Mouse (Mus musculus) gastrocnemius, adult 8-10 months (tissue): Measurements from ENCODE around the gene Ltc4s. TPM values are rescaled to one million over a fixed set of nuclear protein-coding genes. Genes with fewer than 3 reads are reported as not detected.

Experiments used
- DNase-seq, 2 experiments: peaks; one replicate each; pipeline ENCODE4 v3.0.0; 2022; ENCODE audit warnings: low spot score in 2 of 2
- total RNA-seq, 4 experiments: library from RNA; stranded (reverse); gene quantifications; 2 replicates each; pipeline ENCODE4 v1.2.4; 2022

Gene Ltc4s
- total RNA-seq, 4 experiments from 2014 or later = 1.2 to 3.1 (median 2.4) TPM

DNA sequence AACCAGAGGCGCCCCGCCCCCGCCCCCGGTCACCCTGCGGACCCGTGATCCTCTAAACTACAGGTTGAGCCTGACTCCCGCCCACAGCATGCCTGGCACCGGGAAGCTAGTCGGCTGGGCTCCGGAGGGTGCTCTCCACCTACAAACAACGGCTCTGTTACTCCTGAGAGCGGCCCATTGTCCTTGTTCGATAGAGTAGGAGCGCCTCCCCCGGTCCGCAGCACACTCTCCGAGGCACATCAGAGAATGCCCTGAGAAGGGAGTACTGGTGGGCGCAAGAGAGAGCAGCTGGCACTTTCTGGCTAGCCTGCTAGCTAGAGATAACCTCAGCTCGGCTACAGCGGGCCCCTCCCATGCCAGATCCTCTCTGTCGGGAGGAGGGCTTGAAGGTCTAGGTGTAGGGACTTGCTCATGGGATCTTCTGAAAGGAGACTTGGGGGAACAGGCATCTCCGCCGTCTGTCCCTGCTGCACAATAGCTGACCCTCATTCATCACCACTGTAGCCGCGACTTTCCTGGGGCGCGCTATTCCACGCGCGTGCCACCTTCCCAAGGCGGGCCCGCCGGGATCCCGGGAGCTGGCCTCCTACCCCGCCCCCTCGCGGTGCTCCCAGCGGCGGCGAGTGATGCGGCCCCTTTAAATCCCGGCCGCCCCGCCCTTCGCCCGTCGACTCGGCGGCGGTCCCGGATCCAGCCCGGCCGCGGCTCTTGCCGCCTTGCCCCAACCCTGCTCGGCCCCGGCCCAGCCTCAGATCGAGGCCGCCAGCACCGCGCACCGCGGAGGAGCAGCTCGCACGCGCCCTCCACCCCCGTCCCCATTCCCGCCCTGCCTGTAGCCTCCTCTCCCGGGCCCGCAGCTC lies 13.5 kb downstream of the Ltc4s start:
- DNase-seq = peak; percentile 76 to 85

DNA sequence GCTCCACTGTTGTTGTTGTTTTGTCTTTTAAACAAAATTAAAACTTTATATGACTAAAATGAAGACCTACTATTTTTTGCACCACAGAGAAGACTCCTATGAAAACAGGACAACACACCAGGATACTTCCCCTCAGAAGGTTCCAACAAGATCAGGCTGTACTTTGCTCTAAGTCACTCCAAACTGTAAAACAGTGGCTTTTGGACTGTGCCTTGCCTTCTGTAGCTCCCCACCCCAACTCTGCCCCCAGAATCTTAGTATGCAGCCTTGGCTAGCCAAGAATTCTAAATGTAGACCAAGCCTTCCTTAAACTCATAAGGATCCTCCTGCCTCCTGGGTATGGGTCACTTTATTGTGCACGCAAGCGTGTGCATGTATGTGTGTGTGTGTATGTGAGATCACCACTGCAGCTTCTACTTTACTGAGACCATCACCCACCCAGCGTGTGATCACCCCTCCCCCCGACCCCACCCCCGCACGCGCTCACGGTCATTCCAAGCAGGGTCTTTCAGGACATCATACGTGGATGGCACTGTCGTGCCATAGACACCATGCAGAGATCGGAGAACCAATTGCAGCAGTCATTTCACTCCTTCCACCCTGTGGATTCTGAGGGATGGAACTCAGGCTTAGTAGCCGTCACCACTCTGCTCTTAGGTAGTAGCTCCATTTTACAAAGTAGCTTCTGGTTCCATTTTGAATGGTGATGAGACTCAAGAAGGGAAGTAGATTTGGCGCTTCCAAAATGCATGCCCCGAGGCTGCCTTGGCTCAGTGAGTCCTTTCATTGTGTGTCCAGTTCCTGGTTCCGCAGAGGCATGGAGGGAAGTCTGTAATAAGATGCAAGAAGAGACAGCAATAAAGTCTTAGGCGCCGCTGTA lies 14.4 kb downstream of the Ltc4s start:
- no peak for DNase-seq

DNA sequence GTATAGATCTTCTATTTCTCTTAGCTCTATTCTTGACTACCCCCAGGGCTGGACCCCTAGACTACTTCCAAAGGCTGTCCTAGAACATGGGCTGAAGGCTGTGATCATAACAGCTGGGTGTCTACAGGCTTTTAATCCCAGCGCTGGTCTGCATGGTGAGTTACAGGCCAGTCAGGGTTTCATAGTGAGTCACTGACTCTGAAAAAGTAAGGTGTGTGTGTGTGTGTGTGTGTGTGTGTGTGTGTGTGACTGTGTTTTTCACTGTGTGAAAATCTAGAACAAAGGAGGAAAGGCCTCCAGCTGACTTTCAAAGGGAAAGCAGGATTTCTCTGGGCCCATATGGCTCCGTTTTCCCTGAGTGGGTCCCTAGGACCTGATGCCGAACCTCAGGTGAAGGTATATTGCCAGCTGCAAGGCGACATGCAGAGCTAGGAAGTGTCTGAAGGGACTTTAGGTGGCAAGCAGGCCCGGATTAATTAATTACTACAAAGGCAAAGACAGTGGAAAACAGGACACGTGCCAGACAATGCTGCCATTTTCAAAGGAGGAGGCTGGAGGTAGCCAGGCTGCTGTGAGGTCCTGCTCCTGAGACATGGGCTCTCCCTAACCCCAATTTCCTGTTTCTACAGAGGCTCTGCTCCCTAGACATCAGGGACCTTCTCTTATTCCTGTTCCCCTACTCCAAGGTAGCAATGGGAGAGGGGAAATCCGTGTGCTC lies 15.7 kb downstream of the Ltc4s start:
- no peak for DNase-seq

DNA sequence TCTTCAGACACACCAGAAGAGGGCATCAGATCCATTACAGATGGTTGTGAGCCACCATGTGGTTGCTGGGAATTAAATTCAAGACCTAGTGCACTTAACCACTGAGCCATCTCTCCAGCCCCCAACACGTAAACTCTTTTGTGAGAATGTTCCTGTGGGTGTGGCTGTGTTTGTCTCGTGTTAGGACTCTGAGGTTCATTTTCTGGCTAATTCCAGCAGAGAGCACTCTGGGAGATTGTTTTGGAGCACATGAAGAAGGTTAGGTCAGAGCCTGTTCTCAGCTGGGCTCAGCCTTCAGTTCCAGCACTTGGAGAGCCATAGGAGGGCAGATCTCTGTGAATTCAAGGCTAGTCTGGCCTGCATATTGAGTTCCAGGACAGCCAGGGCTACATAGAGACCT lies 18.6 kb downstream of the Ltc4s start:
- DNase-seq = no peak

DNA sequence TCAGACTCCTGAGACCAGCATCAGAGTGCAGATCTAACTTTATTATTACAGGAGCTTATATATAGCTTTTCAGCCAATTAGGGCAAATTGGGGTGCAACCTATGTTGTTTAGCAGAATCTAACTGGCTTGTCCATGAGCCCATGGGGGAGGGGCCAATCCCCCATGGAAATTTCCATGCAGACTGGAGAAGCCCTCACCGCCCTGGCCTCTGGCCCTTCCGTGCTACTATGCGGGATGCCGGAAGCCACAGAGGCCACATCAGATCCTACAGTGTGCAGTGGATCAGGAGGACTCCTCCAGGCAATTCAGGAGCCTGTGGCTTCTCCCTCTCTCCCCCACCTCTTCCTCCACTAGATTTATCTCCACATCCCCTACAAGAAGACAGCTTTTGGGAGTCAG lies 20.6 kb downstream of the Ltc4s start:
- DNase-seq = no peak

DNA sequence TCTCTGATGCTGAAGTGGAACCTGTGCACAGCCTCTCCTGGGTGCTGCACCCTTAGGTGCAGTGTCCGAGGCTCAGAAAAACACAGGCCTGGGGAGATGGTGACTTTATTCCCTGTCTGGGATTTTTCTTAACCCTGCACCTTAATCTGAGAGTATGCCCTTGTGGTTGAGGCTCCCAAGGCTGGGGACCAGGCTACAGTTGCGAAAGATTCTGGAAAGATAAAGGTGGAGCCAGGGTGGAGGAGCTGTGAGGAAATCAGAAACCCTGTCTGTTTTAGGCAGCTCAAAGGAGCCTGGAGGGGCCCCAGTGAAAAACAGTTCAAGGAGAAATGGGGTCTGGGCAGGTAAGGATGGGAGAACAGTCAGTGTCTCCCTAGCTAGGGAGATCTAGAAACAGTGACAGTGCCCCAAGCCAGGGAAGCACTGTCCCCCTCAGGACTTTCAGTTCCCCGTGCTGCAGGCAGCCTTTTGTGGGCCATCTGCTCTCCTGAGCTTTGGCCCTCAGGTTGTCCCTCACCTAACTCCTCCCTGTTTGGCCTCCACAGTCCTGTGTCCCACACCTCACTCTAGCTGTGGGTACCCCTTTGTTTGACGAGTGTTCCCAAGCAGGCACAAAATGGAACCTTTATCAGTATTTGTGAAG lies 21.6 kb downstream of the Ltc4s start:
- DNase-seq = no peak

DNA sequence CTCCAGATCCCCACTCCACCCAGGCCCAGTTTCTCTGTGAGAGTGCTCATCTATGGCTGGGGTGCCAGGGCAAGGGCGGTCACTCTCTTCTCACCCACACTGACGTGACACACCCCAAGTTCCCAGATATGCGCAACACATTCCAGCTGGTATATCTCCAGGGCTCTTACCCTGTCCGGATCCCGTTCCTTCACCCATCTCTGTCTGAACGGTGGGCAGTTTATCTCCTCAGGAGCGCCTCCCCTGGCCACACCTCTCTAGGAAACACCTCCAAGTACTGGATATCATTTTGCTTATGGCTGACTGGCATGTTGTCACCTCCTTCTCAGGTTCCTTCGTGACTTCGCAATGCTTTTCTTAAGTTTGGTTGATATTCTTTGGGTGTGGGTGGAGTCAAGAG lies 22.8 kb downstream of the Ltc4s start:
- no peak for DNase-seq

DNA sequence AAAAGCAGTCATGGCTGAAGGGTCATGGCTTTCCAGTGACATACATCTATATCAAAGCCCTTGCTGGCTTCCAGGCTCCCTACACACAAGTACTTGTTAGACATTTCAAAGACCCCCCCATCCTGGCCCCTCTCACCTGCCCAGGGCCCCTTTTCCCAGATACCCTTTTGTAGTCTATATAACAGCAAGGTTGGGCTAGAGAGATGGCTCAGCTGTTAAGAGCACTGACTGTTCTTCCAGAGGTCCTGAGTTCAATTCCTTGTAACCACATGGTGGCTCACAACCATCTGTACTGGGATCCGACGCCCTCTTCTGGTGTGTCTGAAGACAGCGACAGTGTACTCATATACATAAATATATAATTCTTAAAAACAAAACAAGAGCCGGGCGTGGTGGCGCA lies 23.8 kb downstream of the Ltc4s start:
- no peak for DNase-seq

DNA sequence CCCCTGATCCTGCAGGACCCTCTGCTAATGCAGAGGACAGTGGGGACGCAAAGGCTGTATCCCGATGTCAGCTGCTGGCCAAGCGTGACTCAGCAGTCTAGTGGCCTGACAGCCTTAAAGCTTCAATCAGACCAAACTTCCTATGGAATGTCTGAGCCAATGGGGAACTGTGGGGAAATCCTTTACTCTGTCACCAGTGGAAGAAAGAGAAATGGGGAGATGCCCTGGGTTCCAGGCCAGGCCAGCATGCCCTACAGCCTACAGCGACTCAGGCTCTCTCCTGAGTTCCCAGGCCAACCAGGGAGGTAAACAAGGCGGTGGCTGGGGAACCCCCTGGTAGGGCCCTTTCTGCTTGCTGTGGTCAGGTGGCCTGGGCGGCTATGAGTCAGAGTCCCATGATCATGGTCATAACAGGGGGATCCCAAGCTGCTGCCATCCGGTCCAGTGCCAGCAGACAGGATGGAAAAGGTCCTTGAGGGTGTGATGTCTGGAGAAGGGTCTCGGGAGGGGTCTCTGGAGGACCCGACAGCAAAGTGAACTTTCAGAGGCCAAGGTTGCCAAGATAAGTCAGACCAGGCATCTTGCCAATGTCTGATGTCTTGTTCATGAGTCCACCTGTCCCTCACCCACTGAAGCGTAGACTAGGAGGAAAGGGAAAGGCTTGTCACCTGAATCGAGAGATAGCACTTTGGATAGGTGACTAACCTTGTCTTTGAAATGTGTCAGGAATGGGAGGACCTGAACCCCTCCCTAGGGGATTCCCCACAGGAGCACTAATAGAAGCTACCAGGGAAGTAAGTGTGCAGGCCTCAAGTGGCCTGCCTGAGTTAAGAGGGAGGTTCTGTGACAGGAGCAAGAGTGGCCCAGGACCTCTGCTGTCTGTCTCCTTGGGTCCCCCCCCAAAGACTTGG lies 25.3 kb downstream of the Ltc4s start:
- DNase-seq = peak; percentile 80 to 87

DNA sequence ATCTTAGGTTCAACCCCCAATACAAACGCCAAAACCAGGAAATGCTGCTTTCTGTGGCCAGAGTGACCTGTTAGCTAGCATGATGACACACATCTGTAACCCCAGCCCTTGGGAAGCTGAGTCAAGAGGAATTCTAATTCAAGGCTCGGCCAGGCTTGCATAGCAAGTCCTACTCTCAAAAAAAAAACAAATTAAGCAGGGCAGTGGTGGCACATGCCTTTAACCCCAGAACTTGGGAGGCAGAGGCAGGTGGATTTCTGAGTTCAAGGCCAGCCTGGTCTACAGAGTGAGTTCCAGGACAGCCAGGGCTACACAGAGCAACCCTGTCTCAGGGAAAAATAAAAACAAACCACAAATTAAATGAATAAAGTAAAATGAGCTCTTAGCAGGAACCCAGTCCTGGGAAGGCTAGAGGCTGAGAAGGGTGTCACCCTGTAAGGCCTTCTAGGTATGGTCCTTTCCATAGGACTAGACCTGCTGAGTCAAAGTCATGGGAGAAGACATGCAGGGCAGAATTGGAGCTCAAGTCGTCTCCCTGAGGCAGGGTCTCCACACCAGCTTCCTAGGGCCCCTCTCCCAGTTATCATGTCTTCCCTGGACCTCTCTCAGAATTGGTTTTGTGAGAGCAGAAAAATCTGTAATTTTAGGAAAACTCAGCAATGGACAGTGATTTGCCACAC lies 26.2 kb downstream of the Ltc4s start:
- no peak for DNase-seq

DNA sequence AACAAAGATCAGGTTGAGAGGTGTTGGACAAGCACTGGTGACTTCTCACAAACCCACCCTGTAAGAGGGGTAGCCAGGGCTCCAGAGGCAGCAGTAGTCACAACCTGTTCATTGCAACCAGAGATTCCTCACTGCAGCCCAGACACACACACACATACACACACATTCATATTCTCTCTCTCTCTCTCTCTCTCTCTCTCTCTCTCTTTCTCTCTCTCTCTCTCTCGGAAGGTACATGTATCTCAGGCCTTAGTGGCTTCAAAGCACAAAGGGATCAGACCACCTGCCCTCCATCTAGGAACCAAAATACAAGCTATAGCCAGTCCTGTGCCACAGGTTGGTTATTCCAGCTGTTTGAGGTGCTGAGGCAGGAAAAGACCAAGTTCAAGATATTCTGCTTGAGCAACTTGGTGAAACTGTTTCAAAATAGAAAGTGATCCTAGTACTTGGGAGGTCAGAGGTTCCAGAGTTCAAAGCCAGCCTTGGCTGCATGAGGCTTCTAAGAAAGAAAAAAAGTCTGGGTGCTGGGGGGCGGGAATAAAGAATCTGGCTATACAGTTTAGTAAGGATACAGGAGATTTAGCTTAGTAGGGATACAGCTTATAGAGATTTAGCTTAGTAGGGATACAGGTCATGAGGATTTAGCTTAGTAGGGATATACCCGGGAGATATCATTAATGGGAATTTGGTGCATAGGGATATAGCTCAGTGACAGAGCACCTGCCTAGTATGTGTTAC lies 26.9 kb downstream of the Ltc4s start:
- DNase-seq = no peak

DNA sequence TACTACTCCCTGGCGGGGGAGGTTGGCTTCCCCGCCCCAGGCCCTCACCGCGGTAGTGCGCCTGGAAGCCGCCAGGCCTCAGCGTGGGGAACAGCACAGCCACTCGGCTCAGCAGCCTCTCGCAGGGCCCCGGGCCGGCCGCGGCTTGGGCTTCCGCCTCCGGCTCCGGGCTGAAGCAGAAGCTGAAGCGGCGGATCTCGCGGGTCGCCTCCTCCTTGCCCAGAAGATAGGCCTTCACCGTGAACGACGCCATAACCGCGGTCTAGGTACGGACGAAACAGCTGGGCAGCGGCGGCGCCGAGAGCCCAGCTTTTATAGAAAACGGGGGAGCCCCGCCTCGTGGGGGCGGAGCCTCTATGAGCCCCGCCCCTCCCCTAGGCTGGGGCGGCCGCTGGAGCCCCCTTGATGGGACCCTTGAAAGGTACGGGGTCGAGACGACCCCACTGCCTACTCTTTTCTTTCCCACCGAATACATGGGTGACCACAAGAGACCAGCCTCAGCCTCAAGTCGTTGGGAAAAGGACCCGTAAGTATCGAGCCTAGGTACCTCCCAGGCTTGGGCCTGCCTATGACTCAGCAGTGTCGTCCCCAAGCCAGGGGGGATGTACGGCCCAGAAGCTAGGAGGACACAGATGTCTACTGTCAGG lies 27.8 kb downstream of the Ltc4s start, which contains the start of the genes Sqstm1 and Mgat4b:
Gene Sqstm1 (minus strand): TSS at position 323 of the 647 bp plus-strand sequence.
Gene Mgat4b (plus strand): TSS at position 386 of the 647 bp plus-strand sequence.
- DNase-seq = peak; percentile 74 to 80

DNA sequence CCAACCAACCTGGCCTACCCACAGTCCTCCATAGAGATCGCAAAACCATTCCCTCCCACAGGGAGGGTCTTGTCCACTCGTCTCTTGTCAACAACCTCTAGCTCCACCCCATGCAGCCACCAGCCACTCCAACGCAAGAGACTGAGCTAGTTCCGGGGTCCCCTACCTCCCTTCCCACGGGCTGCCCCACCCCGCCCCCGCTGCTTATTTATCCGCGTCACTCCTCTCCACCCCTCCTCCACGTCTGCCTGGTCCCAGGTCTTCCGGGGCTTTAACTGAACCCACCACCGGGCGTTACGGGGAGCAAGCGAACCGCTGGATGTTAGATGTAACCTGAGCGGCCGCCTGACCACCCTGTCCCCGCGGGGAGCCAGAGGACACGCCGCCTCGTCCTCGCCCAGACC lies 28.3 kb downstream of the Ltc4s start:
- peak; percentile 79 to 88 for DNase-seq

DNA sequence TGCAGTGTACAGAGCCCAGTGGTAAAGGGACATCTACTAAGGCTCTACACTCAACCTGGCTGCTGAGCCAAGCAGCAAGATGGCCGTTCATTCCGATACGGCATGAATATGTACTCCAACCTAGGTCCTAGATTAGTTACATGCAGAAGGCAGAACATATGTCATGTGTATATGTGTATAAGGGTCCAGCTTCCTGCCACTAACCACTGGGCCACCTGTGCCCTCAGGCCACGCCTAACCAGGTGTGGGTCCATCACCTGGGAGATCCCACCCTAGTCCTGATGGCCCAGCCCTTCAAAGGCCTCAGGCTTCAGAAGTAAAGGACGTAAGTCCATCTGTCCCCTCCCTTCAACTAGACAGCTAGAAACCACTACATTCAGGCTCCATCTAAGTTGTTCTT lies 30.4 kb downstream of the Ltc4s start:
- no peak for DNase-seq

DNA sequence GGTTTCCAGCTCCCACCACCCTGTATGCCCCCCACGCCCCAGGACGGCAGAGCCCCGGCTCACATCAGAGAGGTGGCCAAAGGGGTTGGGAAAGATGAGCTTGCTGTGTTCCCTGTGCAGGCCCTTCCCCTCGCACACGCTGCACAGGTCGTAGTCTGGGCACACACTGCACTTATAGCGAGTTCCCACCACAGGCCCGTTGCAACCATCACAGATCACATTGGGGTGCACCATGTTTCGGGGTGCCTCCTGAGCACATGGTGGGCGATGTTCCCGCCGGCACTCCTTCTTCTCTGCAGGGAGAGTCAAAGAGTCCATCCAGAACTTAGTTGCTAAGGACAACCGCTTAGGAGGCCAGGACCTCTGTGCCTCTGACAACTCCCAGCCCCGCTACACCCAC lies 31.1 kb downstream of the Ltc4s start:
- no peak for DNase-seq

DNA sequence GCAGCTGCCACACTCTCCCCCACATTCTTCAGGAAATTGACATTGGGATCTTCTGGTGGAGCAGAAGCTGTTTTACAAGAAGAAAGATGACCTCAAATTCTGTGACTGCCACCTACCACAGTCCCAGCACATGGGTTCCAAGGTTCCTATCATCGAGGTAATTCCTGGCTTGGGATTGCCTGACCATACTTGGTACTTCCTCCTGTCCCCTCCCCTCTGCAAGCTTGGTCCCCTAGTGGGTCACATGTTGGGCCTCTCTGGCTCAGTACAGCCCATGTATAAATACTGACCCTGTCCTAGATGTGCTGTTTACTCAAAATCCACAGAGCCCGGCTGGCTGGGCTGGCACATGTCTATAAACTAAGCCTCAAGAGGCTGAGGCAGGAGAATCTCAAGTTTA lies 32.4 kb downstream of the Ltc4s start:
- no peak for DNase-seq

DNA sequence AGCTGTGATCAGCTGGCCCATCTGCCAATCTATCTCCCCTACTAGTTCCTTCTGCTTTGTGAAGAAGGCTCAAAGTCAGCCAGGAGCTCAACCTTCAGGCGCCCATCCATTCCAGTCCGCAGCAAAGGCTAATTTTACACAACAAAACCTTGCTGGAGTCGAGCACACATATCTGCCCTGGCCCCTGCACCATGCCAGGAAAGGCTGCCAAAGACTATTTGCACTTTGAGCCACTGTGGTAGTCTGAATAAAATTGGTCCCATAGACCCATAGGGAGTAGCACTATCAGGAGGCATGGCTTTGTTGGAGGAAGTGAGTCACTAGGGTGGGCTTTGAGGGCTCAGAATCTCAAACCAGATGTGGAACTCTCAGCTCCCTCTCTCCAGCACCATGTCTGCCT lies 33.0 kb downstream of the Ltc4s start:
- peak in 1 of 2 experiments; percentile 10 for DNase-seq

DNA sequence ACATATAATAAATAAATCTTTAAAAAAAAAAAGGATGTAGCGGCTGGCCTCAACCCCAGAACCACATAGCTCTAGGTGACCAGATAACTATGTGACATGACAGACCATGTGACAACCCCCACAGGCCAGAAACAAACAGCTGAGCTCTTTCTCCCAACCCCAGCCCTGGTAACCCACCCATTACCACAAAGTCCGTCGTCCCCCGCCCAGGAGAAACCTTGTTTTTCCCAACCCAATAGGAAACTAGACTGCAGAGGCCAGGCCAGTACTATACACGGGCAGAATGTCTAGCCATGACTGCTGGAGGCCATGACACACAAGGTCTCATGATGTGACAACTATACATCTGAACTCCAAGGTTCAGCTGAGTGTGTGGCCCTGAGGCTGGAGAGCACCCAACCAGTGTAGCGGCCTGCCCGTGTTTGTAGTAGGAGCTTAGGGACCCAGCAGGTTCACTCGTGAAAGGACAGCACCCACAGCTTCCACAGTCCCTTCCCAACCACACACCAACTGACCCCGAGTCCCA lies 35.1 kb downstream of the Ltc4s start:
- DNase-seq = no peak
